Mouse (Mus musculus): ENCODE data around the gene Aox1.
"Not testable (repeated sequence)": the region's sequence is repeated elsewhere in the genome, so short reads cannot be mapped to it uniquely, and the experiment has no call there.

The Aox1 gene

GRCm38 (mm10) chr1:58029636-58030117 is at the start of gene Aox1:
Gene Aox1, plus strand, starts transcription at chr1:58029931.
- peak; percentile 79 for ATAC-seq (ENCODE audit: low TSS enrichment)

GRCm38 (mm10) chr1:57989052-57989600 is 40.6 kb upstream of the Aox1 start:
- no peak for ATAC-seq (ENCODE audit: low TSS enrichment)

GRCm38 (mm10) chr1:57991277-57991676 is 38.5 kb upstream of the Aox1 start:
- no peak for ATAC-seq (ENCODE audit: low TSS enrichment)

GRCm38 (mm10) chr1:57995432-57996132 is 34.1 kb upstream of the Aox1 start, which contains the start of gene Sgo2a:
Gene Sgo2a, plus strand, starts transcription at chr1:57995971.
- ATAC-seq (ENCODE audit: low TSS enrichment), result peak; percentile 100

- ATAC-seq (ENCODE audit: low TSS enrichment), result peak; percentile 67
Measured at GRCm38 (mm10) chr1:57996133-57996615, 33.6 kb upstream of the Aox1 start.

GRCm38 (mm10) chr1:57998146-57998545 is 31.6 kb upstream of the Aox1 start:
- no peak for ATAC-seq (ENCODE audit: low TSS enrichment)

GRCm38 (mm10) chr1:58006388-58006787 is 23.3 kb upstream of the Aox1 start:
- ATAC-seq (ENCODE audit: low TSS enrichment), result not testable (repeated sequence)

- ATAC-seq (ENCODE audit: low TSS enrichment), result no peak
Measured at GRCm38 (mm10) chr1:58018856-58019255, 10.9 kb upstream of the Aox1 start, which contains the start of gene Kctd18. Gene Kctd18, minus strand, starts transcription at chr1:58018956.

GRCm38 (mm10) chr1:58027707-58028106 is 2.0 kb upstream of the Aox1 start:
- no peak for ATAC-seq (ENCODE audit: low TSS enrichment)

- peak; percentile 41 for ATAC-seq (ENCODE audit: low TSS enrichment)
Measured at GRCm38 (mm10) chr1:58030156-58030871, 583 bp downstream of the Aox1 start.

- ATAC-seq (ENCODE audit: low TSS enrichment), result peak; percentile 73
Measured at GRCm38 (mm10) chr1:58031160-58031769, 1.5 kb downstream of the Aox1 start.

GRCm38 (mm10) chr1:58037306-58037705 is 7.6 kb downstream of the Aox1 start:
- ATAC-seq (ENCODE audit: low TSS enrichment), result not testable (repeated sequence)

GRCm38 (mm10) chr1:58045076-58045475 is 15.3 kb downstream of the Aox1 start:
- no peak for ATAC-seq (ENCODE audit: low TSS enrichment)

GRCm38 (mm10) chr1:58045546-58045945 is 15.8 kb downstream of the Aox1 start:
- ATAC-seq (ENCODE audit: low TSS enrichment), result peak; percentile 42

GRCm38 (mm10) chr1:58046721-58047290 is 17.1 kb downstream of the Aox1 start:
- no peak for ATAC-seq (ENCODE audit: low TSS enrichment)

GRCm38 (mm10) chr1:58049126-58049525 is 19.4 kb downstream of the Aox1 start:
- ATAC-seq (ENCODE audit: low TSS enrichment), result no peak

- no peak for ATAC-seq (ENCODE audit: low TSS enrichment)
Measured at GRCm38 (mm10) chr1:58055598-58055997, 25.9 kb downstream of the Aox1 start.

GRCm38 (mm10) chr1:58056074-58056807 is 26.5 kb downstream of the Aox1 start:
- ATAC-seq (ENCODE audit: low TSS enrichment), result no peak

GRCm38 (mm10) chr1:58056939-58057338 is 27.2 kb downstream of the Aox1 start:
- 0 out of 2 replicates have a peak, but pooled peaks have one; percentile 4 for ATAC-seq (ENCODE audit: low TSS enrichment)

- no peak for ATAC-seq (ENCODE audit: low TSS enrichment)
Measured at GRCm38 (mm10) chr1:58058846-58059245, 29.1 kb downstream of the Aox1 start.

- ATAC-seq (ENCODE audit: low TSS enrichment), result no peak
Measured at GRCm38 (mm10) chr1:58062131-58062530, 32.4 kb downstream of the Aox1 start.
